Comparison of ENCODE assay signal across 9 mouse cellular contexts in the genomic region with DNA sequence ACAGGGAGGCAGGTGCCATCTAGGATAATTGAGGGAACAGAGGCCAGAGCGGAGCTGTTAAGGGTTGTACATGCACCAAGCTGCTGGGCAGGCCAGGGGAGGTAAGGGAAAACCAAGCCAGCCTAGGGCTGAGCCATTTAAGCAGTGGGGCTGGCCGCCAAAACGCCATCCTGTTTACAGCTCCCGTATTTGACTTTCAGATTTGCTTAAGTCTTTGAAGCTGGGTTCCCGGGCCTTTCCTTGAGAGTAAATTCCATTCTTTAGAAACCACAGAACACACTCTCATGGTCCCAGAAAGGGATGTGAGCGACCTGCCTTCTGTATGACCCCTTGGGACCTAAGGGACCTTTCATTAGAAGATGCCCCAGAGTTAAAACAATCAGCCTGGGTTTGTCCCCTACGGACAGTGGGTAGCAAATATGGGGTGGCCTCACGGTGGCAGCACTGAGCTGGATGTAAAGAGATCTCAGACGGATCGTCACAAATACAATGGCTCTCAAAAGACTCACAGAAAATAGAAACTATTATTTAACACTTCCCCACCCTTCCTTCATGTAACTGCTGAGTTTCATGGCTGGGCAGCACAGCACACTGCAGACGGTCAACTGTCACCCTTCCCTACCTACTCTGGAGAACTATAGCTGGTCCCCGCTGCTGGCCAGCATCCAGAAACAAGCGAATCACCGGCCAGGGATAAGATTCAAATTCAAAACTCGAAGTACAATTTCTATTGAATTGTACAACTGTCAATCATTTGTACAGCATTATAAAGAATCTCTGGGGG. TPM values are rescaled to one million over a fixed set of nuclear protein-coding genes. Genes with fewer than 3 reads are reported as not detected.
DNase-seq lines count a peak whose midpoint lies in the region; ATAC-seq and TF ChIP-seq lines count a peak whose summit lies in the region.
"Had no signal": no experiment of that assay in that cellular context is flagged by ENCODE, and none has a peak within 500 bp of the region (broad histone marks: within the 10 kb centered on the region; RNA-seq: fewer than 3 reads in every experiment).

No protein-coding gene starts in this region.

- H3K9ac ChIP-seq in forebrain, embryonic 12.5 days = no peak overlapping the region

- peak; percentile 5 for DNase-seq in G1E (ENCODE audit: low spot score)
- peak; percentile 32 for DNase-seq in c-Kit-positive CD71-positive TER-119-negative erythroid progenitor cells, embryonic 14.5 days (ENCODE audit: low read depth)
- peak; percentile 81 for DNase-seq in heart, postnatal 4 days
- peak; percentile 22 to 78 for DNase-seq in layer of hippocampus, adult 8-10 months (ENCODE audit: low spot score in 2 of 2)
- DNase-seq in lung, postnatal 10 days = peak; percentile 88
- peak; percentile 82 for DNase-seq in right cerebral cortex, adult 18-20 months
- DNase-seq in urinary bladder, adult 2 months (ENCODE audit: low spot score) = peak; percentile 61

- TF ChIP-seq CTCF in G1E (IDR thresholded peaks at IDR 0.05; ENCODE audit: low read depth, low read length) = no peak

- no peaks in the 10 kb centered on the region for H3K4me1 ChIP-seq in G1E (ENCODE audit: insufficient read depth, low read depth, low read length)
- H3K4me1 ChIP-seq in forebrain, embryonic 12.5 days = peaks cover 32% of the 10 kb centered on the region

- ATAC-seq in G1E (ENCODE audit: extremely low read depth, insufficient number of reproducible peaks, low FRiP score, poor library complexity, severe bottlenecking) = no peak
- ATAC-seq in forebrain, embryonic 12.5 days (ENCODE audit: low FRiP score) = peak; percentile 91

- H3K4me2 ChIP-seq in forebrain, embryonic 12.5 days = peak overlapping the region; percentile 25

- H3K27ac ChIP-seq in forebrain, embryonic 12.5 days = peak overlapping the region; percentile 79
- H3K27ac ChIP-seq: macrophage had no signal

- H3K9me3 ChIP-seq in G1E (replicated peaks) = no peaks in the 10 kb centered on the region
- H3K9me3 ChIP-seq in forebrain, embryonic 12.5 days = no peaks in the 10 kb centered on the region

- no peak overlapping the region for H3K4me3 ChIP-seq in G1E (ENCODE audit: low read depth, low read length)
- no peak overlapping the region; the same call in 1 of the 2 replicates for H3K4me3 ChIP-seq in forebrain, embryonic 12.5 days (replicated peaks)

- 18% methylated on average over 15 of the region's 15 CpGs for WGBS in forebrain, embryonic 12.5 days

- no peaks in the 10 kb centered on the region for H3K36me3 ChIP-seq in G1E (replicated peaks)
- no peaks in the 10 kb centered on the region for H3K36me3 ChIP-seq in forebrain, embryonic 12.5 days (replicated peaks)

- no peaks in the 10 kb centered on the region for H3K27me3 ChIP-seq in G1E (ENCODE audit: insufficient read depth, low read length)
- peaks cover 50% of the 10 kb centered on the region for H3K27me3 ChIP-seq in forebrain, embryonic 12.5 days

RNA-seq across cellular contexts. Expression of gene Edar, which starts 2.0 kb away (rescaled TPM):
- total RNA-seq in G1E (2014; fragmentation: Nextera tagmentation) (not detected in 2 replicates), G1E (2017) (not detected in 2 replicates)
- not detected in 2 replicates for polyA plus RNA-seq in G1E (2012)
- polyA plus RNA-seq in forebrain, embryonic 12.5 days (2016; fragmentation: Nextera tagmentation; extraction: Ambion mirVana) = 0.83 and 0.93 TPM in 2 replicates
- under 1 TPM; 0.41 to 0.43 TPM for total RNA-seq in heart, postnatal 4 days (2021)
- total RNA-seq in layer of hippocampus, adult 8-10 months (2022) = under 1 TPM in 3 of 4 experiments, not detected in 1; 0.12 to 0.35 (median 0.16) TPM
- polyA plus RNA-seq in urinary bladder, adult 2 months (2012; rRNA removed) = 1.4 and 1.5 TPM in 2 replicates
- polyA plus RNA-seq: macrophage had no signal

RNA-seq across cellular contexts. Expression of gene Gm17542, which starts 44.5 kb away (rescaled TPM):
- total RNA-seq in G1E (2014; fragmentation: Nextera tagmentation) = not detected in 2 replicates
- not detected in 2 replicates for total RNA-seq in G1E (2017)
- not detected in 2 replicates for polyA plus RNA-seq in G1E (2012)
- polyA plus RNA-seq in forebrain, embryonic 12.5 days (2016; fragmentation: Nextera tagmentation; extraction: Ambion mirVana) = not detected in 2 replicates
- not detected for total RNA-seq in heart, postnatal 4 days (2021)
- total RNA-seq in layer of hippocampus, adult 8-10 months (2022) = not detected
- not detected in 2 replicates for polyA plus RNA-seq in urinary bladder, adult 2 months (2012; rRNA removed)
- polyA plus RNA-seq: macrophage had no signal

Comparison
In these comparisons a context has a peak if more than half of its experiments do, and no peak if none do; other contexts are left out.
1. DNase-seq: peak in every context shown above with its lines; median percentile 88 in lung, postnatal 10 days; 82 in right cerebral cortex, adult 18-20 months; 81 in heart, postnatal 4 days; 61 in urinary bladder, adult 2 months; 50 in layer of hippocampus, adult 8-10 months; 32 in c-Kit-positive CD71-positive TER-119-negative erythroid progenitor cells, embryonic 14.5 days; 5 in G1E.